Mouse (Mus musculus) megakaryocyte, embryonic 14.5 days (primary cell): ENCODE results near the gene Zfp692. TPM values are rescaled to one million over a fixed set of nuclear protein-coding genes. Genes with fewer than 3 reads are reported as not detected.
"Not testable (repeated sequence)": the region's sequence is repeated elsewhere in the genome, so short reads cannot be mapped to it uniquely, and the experiment has no call there.

Experiments used
- H3K27me3 ChIP-seq: replicated peaks from 2 replicates; pipeline ENCODE3; 2012; ENCODE audit warnings: inconsistent platforms
- H3K36me3 ChIP-seq: replicated peaks from 2 replicates; pipeline ENCODE3; 2012; ENCODE audit warnings: low read length, inconsistent platforms, mixed read lengths
- H3K4me1 ChIP-seq: 2 replicates; pipeline ENCODE4 v1.6.1; 2012; ENCODE audit warnings: inconsistent platforms
- H3K4me3 ChIP-seq: replicated peaks from 2 replicates; pipeline ENCODE3; 2012; ENCODE audit warnings: moderate library complexity, mild to moderate bottlenecking, inconsistent platforms
- H3K9me3 ChIP-seq: 2 replicates; pipeline ENCODE4 v1.6.1; 2012; ENCODE audit warnings: inconsistent platforms
- FLI1 ChIP-seq: IDR thresholded peaks from 2 replicates; pipeline ENCODE4 v1.6.1; 2012; ENCODE audit warnings: low read length, inconsistent platforms, mixed read lengths
- GATA1 ChIP-seq: IDR thresholded peaks from 3 replicates; pipeline ENCODE4 v1.6.1; 2012; ENCODE audit warnings: mixed read lengths, low read length, inconsistent platforms, borderline replicate concordance
- polyA plus RNA-seq: library from polyadenylated mRNA; stranded (reverse); fragments of >175 nt; gene quantifications from 2 replicates; pipeline ENCODE4 v1.2.3, GENCODE M21; 2012; ENCODE audit warnings: low replicate concordance; ENCODE audit not compliant: insufficient read depth

Zfp692 gene
- polyA plus RNA-seq, 1 experiment = 7.7 TPM

DNA sequence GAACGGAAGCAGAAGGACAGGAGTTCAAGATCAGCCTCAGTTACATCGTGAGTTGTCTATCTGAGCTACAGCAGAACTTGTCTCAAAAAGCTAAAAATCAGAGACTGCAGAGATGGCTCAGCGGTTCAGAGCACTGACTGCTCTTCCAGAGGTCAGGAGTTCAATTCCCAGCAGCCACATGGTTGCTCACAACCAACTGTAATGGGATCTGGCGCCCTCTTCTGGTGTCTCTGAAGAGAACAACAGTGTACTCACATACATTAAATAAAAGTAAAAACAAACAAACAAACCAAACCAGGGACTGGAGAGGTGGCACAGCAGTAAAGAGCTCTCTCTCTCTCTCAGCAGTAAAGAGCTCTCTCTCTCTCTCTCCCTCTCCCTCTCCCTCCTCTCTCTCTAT, 43.8 kb downstream of the Zfp692 start:
- Histone ChIP-seq H3K27me3 (no peaks in the 10 kb centered on the region), H3K9me3 (peaks cover 14% of the 10 kb centered on the region), H3K4me1 (no peaks in the 10 kb centered on the region), H3K36me3 (peaks cover 41% of the 10 kb centered on the region), H3K4me3 (no peak overlapping the region)
- TF ChIP-seq GATA1 = no peak
- no peak for TF ChIP-seq FLI1

GRCm38 (mm10) chr11:58351179-58351578, 44.3 kb downstream of the Zfp692 start:
- Histone ChIP-seq H3K4me3 (no peak overlapping the region), H3K27me3 (no peaks in the 10 kb centered on the region), H3K9me3 (peaks cover 14% of the 10 kb centered on the region), H3K4me1 (no peaks in the 10 kb centered on the region), H3K36me3 (peaks cover 35% of the 10 kb centered on the region)
- TF ChIP-seq GATA1 (no peak), FLI1 (no peak)

DNA sequence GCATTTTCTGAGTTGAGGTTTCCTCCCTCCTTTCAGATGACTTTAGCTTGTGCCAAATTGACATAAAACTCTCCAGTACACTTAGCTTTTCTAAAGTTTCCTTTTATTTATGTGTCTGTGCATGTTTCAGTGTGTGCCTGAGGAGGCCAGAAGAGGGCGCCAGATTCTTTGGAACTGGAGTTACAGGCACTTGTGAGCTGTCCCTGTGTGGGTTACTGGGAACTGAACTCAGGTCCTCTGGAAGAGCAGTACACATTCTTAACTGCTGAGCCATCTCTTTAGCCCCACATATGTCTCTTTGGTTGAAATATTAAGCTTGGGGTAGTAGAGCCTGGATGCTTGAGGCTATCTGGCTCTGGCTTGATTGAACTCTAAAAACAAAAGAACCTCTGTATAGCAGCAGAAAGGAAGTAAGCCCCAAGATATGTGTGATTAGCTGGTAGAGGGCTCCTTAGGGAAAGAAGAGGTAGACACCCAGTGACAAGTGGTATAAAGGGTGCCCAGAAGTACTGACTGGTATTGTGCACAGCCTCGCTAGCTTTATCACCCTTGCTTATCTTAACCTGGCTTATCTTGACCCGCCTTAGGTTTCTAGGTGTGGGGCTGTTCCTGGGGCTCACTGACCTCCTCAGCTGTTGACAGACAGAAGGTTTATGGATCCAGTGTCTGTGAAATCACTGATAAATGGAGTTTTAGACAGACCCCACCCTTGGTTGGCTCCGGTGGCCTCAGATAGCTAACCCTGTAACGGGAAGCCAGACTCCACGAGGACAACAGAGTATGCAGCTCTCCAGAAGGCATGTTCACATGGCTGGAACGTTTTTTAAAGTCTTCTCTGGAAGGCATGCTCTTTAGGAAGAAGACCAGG, 46.0 kb downstream of the Zfp692 start:
- peaks cover 18% of the 10 kb centered on the region for H3K36me3 ChIP-seq
- TF ChIP-seq FLI1 = no peak
- H3K9me3 ChIP-seq = peaks cover 14% of the 10 kb centered on the region
- no peak overlapping the region for H3K4me3 ChIP-seq
- no peaks in the 10 kb centered on the region for H3K4me1 ChIP-seq
- peaks cover 2% of the 10 kb centered on the region for H3K27me3 ChIP-seq

DNA sequence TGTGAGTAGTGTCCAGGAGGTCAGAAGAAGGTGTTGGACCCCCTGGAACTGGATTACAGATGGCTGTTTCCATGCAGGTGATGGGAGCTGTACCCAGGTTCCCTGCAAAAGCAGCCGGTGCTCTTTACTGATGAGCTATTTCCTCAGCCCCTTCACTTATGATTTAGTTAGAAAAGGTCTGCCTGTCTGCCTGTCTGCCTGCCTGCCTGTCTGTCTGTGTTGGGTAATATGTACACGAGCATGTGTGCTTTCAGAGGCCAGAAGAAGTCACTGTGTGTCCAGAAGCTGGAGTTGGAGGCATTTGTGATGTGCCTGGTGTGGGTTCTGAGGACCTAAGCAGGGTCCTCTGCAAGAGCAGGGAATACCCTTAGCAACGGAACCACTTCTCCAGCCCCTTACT, 46.8 kb downstream of the Zfp692 start:
- TF ChIP-seq GATA1 (no peak), FLI1 (no peak)
- Histone ChIP-seq H3K36me3 (peaks cover 13% of the 10 kb centered on the region), H3K27me3 (peaks cover 2% of the 10 kb centered on the region), H3K4me3 (no peak overlapping the region), H3K4me1 (no peaks in the 10 kb centered on the region), H3K9me3 (peaks cover 14% of the 10 kb centered on the region)

DNA sequence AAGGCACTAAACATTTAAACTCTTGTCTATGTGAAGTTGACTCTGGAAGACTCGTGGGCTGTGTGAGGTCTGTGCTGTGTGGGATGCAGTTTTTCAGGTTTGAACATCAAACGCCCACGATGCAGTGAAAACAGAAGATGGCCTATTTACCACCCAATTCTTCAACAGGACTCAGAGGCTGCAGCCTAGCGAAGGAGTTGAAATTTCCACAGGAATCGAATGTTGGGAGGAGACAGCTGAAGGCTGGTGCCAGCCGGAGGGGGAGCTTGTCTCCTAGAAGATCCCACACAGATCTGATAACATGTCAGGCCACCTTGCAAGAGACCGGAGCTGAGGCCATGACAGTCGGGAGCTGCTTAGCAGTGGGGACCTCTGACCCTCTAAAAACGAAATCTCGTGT, 47.6 kb downstream of the Zfp692 start:
- TF ChIP-seq FLI1 = no peak
- Histone ChIP-seq H3K4me1 (no peaks in the 10 kb centered on the region), H3K27me3 (peaks cover 2% of the 10 kb centered on the region), H3K4me3 (no peak overlapping the region), H3K36me3 (peaks cover 6% of the 10 kb centered on the region), H3K9me3 (peaks cover 14% of the 10 kb centered on the region)

GRCm38 (mm10) chr11:58354927-58355326, 48.1 kb downstream of the Zfp692 start:
- H3K36me3 ChIP-seq = peaks cover 3% of the 10 kb centered on the region
- TF ChIP-seq GATA1 (no peak), FLI1 (no peak)
- peaks cover 2% of the 10 kb centered on the region for H3K27me3 ChIP-seq
- no peaks in the 10 kb centered on the region for H3K4me1 ChIP-seq
- peaks cover 14% of the 10 kb centered on the region for H3K9me3 ChIP-seq
- H3K4me3 ChIP-seq = no peak overlapping the region

DNA sequence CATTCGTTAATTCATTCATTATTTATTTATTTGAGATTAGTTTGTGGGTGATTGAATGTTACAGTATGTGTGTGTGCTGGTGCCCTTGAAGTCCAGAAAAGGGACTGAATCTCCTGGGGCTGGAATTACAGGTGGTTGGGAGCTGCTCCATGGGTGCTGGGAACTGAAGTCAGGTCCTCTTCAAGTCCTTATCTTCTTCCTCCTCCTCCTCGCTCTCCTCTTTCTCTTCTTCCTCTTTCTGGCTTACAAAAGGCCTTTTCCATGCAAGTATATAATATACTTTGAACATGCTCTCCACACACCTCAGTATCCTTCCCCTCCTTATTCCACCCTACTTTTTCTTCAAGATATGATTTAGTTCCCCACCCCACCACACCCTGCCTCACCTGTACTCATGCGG, 50.2 kb downstream of the Zfp692 start:
- Histone ChIP-seq H3K9me3 (peaks cover 10% of the 10 kb centered on the region; the same call in 1 of the 2 replicates), H3K4me3 (no peak overlapping the region), H3K36me3 (no peaks in the 10 kb centered on the region), H3K27me3 (peaks cover 6% of the 10 kb centered on the region), H3K4me1 (no peaks in the 10 kb centered on the region)
- no peak for TF ChIP-seq FLI1
- TF ChIP-seq GATA1 = no peak

DNA sequence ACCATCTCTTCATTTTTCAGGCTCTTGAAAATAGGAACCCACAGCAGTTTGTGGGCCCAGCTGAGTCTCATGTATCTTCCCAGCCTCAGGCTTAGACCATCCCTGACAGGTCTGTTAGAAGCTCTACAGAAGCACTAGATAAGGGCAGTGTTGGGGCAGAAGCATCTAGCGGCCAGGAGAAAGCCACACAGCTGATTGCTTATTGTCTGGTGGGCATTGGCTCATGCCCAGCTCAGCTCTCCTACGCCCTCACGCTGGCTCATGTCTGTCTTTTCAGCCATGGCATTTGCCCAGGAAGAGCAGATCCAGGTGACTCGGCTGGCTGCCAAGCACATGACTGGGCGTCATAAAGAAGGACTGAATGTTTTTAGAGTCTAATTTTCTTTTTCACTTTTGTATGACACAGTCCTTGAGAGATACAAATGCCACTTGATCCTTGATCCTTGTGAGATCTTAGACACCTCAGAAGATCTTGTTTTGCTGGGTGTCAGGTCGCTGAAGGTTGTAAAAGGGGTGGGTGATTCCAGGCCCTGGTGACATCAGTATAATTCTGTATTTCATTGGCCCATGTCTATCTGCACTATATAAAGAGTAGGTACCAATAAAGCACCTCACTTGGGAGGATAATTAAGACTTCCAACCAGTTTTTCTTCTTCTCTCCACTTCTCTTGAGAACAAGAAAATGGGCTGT, 51.1 kb downstream of the Zfp692 start:
- Histone ChIP-seq H3K36me3 (no peaks in the 10 kb centered on the region), H3K27me3 (peaks cover 7% of the 10 kb centered on the region), H3K4me1 (no peaks in the 10 kb centered on the region), H3K9me3 (peaks cover 3% of the 10 kb centered on the region; the same call in 1 of the 2 replicates), H3K4me3 (no peak overlapping the region)
- TF ChIP-seq FLI1 = no peak
- no peak for TF ChIP-seq GATA1

DNA sequence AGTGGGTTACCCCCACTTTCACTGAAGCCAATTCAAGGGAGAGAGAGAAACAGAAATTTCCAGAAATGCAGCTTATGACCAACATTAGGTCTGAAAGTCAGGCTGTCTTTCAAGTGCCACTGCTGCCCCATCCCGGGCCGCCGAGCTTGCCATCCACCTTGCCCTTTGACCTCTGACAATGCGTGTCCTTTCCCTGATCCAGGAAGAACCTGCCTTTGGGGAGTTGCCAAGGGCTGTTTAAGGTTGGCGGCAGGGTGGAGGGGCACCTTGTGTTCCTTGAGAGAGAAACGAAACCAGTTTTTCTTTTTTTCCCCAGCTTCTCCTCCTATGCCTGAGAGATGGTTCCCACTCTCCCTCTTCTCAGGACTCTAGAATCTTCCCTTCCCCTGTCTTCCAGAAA, 55.7 kb downstream of the Zfp692 start:
- not testable (repeated sequence) for H3K4me1 ChIP-seq

More for the DNA sequence above, 55.7 kb downstream of the Zfp692 start:
- not testable (repeated sequence) for H3K27me3 ChIP-seq, H3K36me3 ChIP-seq, H3K9me3 ChIP-seq, H3K4me3 ChIP-seq

Other genes with a start within 250 kb of the Zfp692 start
- gene Gm12248, start 213.9 kb upstream of the Zfp692 start, polyA plus RNA-seq = not detected in 2 replicates
- gene Cnot8, start 202.9 kb upstream of the Zfp692 start, polyA plus RNA-seq = 1.1 and 3.5 TPM in 2 replicates
- gene Gemin5, start 138.5 kb upstream of the Zfp692 start, polyA plus RNA-seq = 1.3 and 2.7 TPM in 2 replicates
- 13.3 and 15.7 TPM in 2 replicates for gene Mrpl22, start 135.4 kb upstream of the Zfp692 start, polyA plus RNA-seq
- 15.1 and 23.5 TPM in 2 replicates for gene Igtp, start 107.5 kb upstream of the Zfp692 start, polyA plus RNA-seq
- 0.48 and 2.1 TPM in 2 replicates for gene Irgm2, start 107.5 kb upstream of the Zfp692 start, polyA plus RNA-seq
- 0.19 TPM in 1 of 2 replicates, not detected in the other for gene 4930438A08Rik, start 32.3 kb upstream of the Zfp692 start, polyA plus RNA-seq
- 11.6 and 18.5 TPM in 2 replicates for gene Zfp672, start 23.3 kb downstream of the Zfp692 start, polyA plus RNA-seq
- gene Sh3bp5l, start 23.7 kb downstream of the Zfp692 start, polyA plus RNA-seq = 2.9 and 15.9 TPM in 2 replicates
- gene Lypd8, start 72.0 kb downstream of the Zfp692 start, polyA plus RNA-seq = not detected in 2 replicates
- not detected in 2 replicates for gene 1810065E05Rik, start 114.0 kb downstream of the Zfp692 start, polyA plus RNA-seq
- gene Gm12253, start 125.5 kb downstream of the Zfp692 start, polyA plus RNA-seq = not detected in 2 replicates
- not detected in 2 replicates for gene Lypd9, start 145.9 kb downstream of the Zfp692 start, polyA plus RNA-seq
- gene Olfr30, start 155.2 kb downstream of the Zfp692 start, polyA plus RNA-seq = not detected in 2 replicates
- gene Olfr332, start 185.5 kb downstream of the Zfp692 start, polyA plus RNA-seq = not detected in 2 replicates
- gene Olfr331, start 195.5 kb downstream of the Zfp692 start, polyA plus RNA-seq = not detected in 2 replicates
- gene Olfr330, start 227.8 kb downstream of the Zfp692 start, polyA plus RNA-seq = not detected in 2 replicates
- gene Olfr329-ps, start 239.4 kb downstream of the Zfp692 start, polyA plus RNA-seq = not detected in 2 replicates
- gene Olfr328, start 248.6 kb downstream of the Zfp692 start, polyA plus RNA-seq = 0.44 TPM in 1 of 2 replicates, not detected in the other